Mouse (Mus musculus) urinary bladder, postnatal 25 days (tissue): ENCODE data around the gene Traf4.
A peak's percentile ranks its signal among the peaks of the same experiment; 100 is the strongest.
"Not testable (repeated sequence)": the region's sequence is repeated elsewhere in the genome, so short reads cannot be mapped to it uniquely, and the experiment has no call there.

Experiments
- DNase-seq: peaks from one replicate; pipeline ENCODE4 v3.0.0; 2022; ENCODE audit warnings: low spot score

The Traf4 gene

GRCm38 (mm10) chr11:78143520-78143919 is 21.9 kb downstream of the Traf4 start:
- DNase-seq, result no peak

- DNase-seq, result no peak
Measured at GRCm38 (mm10) chr11:78140665-78141064, 24.7 kb downstream of the Traf4 start.

- no peak for DNase-seq
Measured at GRCm38 (mm10) chr11:78138023-78138422, 27.4 kb downstream of the Traf4 start.

GRCm38 (mm10) chr11:78137584-78137983 is 27.8 kb downstream of the Traf4 start:
- no peak for DNase-seq

- DNase-seq, result no peak
Measured at GRCm38 (mm10) chr11:78136132-78136531, 29.3 kb downstream of the Traf4 start.

GRCm38 (mm10) chr11:78135314-78135713 is 30.1 kb downstream of the Traf4 start:
- DNase-seq, result not testable (repeated sequence)

GRCm38 (mm10) chr11:78134344-78134743 is 31.0 kb downstream of the Traf4 start:
- no peak for DNase-seq

GRCm38 (mm10) chr11:78133915-78134314 is 31.5 kb downstream of the Traf4 start:
- no peak for DNase-seq

GRCm38 (mm10) chr11:78129458-78129857 is 35.9 kb downstream of the Traf4 start:
- no peak for DNase-seq

- DNase-seq, result no peak
Measured at GRCm38 (mm10) chr11:78126739-78127138, 38.6 kb downstream of the Traf4 start.

- DNase-seq, result no peak
Measured at GRCm38 (mm10) chr11:78125691-78126090, 39.7 kb downstream of the Traf4 start.

- DNase-seq, result no peak
Measured at GRCm38 (mm10) chr11:78123782-78124181, 41.6 kb downstream of the Traf4 start.

GRCm38 (mm10) chr11:78122815-78123214 is 42.6 kb downstream of the Traf4 start:
- no peak for DNase-seq

- no peak for DNase-seq
Measured at GRCm38 (mm10) chr11:78121176-78121575, 44.2 kb downstream of the Traf4 start.

- no peak for DNase-seq
Measured at GRCm38 (mm10) chr11:78119898-78120297, 45.5 kb downstream of the Traf4 start.

- no peak for DNase-seq
Measured at GRCm38 (mm10) chr11:78118467-78118866, 46.9 kb downstream of the Traf4 start.

- no peak for DNase-seq
Measured at GRCm38 (mm10) chr11:78116146-78116410, 49.3 kb downstream of the Traf4 start.

GRCm38 (mm10) chr11:78115367-78116145 is 49.8 kb downstream of the Traf4 start:
- DNase-seq, result peak; percentile 87

GRCm38 (mm10) chr11:78114676-78115366 is 50.6 kb downstream of the Traf4 start:
- DNase-seq, result no peak

- no peak for DNase-seq
Measured at GRCm38 (mm10) chr11:78113616-78114015, 51.8 kb downstream of the Traf4 start.
